Mouse (Mus musculus) frontal cortex, adult (tissue): ENCODE measurements around the gene Klhdc7b.

Experiments used
- ATAC-seq: cut with Nextera tagmentation; 2 replicates; pipeline ENCODE4 v1.9.2; 2017; ENCODE audit warnings: mild to moderate bottlenecking, moderate library complexity, mixed read lengths; ENCODE audit not compliant: low TSS enrichment

Gene Klhdc7b

DNA sequence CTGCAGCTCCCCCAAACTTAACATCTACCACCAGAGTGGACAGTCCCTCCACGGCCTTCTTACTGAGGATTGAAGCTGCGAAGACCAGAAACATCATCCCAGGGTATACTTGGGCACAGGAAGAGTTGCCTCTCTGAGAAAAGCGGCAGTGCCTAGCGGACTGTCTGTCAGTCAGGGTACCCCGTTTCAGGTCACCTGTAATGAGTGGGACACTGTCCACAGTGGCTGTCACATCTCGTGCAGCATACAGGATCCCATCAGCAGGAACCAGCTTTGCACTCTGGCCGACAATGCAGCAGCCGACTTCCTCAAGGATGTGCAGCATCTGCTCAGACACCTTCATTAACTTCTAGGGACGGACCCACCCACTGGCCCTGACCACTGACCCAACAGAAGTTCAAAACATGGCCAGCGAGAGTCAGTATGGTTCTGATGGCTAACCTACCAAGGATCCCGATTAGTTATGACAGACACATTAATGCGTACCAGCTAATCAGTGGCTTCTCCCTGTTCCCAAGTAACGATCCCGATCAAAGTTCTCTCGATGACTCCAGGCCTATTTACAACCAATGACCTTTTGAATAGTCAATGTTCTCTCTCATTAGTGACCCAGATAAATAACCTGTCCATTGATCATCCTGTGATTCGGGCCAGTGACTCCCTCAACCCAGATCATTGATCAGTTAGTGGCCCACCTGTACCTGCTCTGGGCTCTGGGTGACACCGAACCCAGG lies 9.7 kb upstream of the Klhdc7b start:
- no peak for ATAC-seq

DNA sequence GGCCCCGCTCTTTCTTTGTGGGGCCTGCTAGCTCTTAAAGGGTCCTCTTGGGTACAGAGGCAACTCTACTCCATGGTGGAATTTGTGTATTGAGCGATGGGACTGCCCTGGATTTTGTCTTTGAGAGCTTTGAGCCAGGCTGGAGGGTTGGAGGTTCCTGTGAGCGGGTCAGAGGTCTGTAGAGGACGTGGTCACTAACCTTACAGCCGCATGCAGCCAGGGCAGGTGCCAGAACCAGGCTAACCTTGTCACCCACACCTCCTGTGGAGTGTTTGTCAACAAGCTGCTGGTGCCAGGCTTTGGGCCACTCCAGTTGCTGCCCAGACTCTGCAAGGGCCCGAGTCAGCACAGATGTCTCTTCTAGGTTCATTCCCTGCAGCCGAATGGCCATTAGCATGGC lies 8.7 kb upstream of the Klhdc7b start:
- ATAC-seq, result no peak

DNA sequence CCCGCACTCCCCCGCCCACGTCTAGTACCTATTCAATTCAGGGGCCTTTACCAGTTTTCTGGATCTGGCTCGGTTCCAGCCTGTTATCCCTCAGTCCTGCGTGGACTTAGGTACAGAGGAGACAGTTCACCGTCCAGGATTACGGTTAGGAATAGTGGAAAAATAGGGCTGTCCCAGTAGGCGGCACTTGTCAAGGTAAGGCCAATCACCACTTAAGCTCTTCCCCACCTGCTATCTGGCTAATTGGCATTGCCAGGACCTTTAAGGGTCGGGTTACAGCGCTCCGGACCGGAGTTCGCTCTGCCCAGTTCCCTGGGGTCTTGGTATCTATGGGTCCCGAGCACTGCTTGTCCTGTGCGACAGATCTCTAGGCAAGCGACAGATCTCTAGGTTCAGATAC lies 7.8 kb upstream of the Klhdc7b start, which contains the start of gene Tymp:
Gene Tymp (minus strand): TSS at position 83 of the 400 bp plus-strand sequence.
- ATAC-seq, result no peak

DNA sequence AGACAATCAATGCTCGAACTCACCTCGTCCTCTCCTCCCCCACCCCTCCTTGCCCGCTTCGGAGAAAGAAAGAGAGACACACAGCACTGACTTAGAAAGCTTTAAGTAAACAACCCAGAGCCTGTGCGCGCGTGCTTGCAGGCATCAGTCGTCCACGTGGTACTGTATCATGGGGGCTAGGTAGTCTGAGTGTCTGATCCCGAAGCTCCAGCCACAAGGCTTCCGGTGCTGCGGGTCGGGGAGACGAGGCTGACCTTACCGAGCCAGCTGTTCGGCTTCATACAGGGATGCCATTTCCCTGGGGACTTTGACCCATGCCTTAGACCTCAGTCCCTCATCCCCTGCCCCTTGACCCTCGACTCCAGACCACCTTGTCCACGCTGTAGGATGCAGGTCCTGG lies 7.4 kb upstream of the Klhdc7b start:
- no peak for ATAC-seq

DNA sequence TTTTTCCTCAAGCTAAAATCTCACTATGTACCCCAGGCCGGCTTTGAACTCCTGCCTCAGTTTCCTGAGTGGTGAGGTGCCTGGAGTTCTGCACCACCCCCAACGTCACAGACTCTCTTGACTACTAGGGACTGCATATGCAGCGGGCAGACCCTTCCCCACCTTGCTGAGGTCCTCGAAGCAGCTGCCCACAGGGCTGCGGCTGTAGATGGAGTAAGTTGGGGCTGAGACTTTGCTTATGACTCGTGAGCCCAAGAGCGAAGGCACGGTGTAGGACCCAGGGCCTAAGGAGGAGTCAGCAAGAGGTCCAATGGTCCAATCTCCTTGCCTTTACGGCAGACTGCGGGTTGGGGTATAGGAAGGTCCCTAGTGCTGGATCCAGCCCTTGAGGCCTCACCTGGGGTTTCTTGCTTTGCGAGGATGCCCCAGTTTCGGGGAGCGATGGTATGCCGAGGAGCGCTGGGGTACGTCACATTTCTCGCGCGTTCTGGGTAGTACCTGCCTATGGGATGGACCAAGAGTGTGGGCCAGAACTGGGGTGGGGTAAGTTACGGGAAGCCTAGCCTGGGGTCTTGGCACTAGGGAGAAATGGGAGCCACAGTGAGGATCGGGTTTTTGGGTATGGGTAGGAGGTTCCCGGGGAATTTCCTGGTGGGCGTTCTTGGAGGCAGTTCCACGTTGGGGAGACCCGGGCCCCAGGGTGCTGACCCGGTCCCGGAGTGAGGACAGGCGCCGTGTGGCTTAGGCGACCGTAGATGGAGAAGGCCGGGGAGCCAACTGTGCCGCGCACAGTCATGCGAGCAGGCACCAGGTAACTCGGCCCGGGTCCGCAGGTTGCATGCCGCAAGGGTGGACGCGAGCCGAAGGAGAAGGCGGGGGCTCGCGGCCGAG lies 6.5 kb upstream of the Klhdc7b start:
- ATAC-seq, result no peak

DNA sequence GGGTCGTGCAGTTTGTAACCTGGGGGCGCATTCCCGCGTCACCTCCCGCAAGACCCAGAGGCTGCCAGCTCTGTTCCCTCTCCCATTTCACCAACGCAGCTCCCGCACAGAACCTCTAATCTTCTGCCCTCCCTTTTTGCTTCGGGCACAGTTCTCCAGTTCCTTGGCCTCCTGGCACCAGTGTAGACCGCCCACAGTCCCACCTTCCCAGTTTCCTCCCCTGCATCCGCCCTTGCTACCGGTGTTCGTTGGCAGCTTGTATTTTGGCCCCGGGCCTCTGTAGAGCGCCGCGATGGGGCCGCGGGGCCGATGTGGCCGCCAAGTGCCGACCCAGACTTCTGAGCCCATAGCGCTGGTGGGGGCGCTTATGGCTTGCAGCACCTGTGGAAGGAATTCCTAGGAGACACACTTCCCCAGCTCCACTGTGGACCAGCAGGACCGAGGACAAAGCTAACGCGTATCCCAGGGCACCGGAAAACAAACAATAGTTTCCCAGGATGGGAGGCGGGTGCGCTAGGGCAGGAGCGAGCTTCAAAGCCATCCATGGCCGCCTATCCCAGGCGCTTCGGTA lies 5.8 kb upstream of the Klhdc7b start, which contains the start of gene Odf3b:
Gene Odf3b (minus strand): TSS at position 452 of the 571 bp plus-strand sequence.
- peak; percentile 40 for ATAC-seq

DNA sequence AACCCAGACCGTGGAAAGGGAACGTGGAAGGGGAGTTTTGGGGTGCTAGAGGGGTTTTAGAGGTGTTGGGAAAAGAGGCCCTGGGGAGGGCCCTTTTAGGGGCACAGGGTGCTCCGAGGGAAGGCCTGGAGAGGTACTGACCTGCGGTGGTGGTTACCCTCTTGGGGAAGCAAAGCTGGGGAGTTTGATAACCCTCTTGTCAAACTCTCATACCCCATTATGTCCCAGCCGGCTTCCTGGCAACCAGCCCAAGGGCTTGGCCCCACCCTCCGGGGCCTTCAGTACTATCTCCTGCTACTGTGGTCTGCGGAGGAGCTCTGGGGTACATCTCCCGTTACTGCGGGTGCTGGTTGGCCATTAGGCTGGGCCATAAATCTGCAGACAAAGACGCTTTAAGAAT lies 5.3 kb upstream of the Klhdc7b start:
- ATAC-seq, result no peak

DNA sequence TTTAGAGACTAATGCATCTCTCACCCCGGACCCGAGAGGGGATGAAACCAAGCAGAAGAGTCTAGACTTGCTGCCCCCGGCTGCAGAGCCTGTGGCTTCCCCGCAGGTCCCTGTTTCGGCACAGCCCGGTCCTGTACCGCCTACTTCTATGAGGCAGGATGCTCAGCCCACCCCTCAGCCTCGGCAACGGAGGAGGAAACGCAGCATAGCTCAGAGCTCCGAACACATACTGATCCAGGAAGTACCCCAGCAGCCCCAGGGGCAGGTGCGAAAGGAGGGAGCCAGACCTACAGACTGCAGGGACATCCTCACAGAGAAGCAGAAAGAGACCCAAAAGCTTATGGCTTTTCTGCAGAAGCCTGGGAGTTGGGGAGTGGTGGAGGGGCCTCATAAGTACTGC lies 2.4 kb downstream of the Klhdc7b start:
- ATAC-seq, result no peak

DNA sequence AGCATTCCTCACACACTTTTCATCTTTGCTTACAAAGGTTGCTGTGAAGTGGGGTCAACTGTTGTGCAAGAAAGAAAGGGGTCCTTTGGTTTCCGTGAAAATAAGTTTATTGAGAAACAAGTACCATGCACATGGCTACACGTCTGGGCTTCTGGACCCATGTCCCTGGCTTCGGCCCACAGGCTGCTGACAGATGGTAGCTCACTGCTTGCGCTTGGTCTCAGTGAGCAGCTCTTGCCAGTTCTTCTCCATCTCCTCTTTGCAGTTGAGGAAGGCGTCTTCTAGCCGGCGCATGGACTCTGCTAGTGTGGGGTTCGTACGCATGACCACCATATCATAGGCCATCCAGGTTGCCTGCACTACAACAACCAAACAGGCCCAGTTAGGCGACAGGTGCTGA lies 5.4 kb downstream of the Klhdc7b start:
- no peak for ATAC-seq

DNA sequence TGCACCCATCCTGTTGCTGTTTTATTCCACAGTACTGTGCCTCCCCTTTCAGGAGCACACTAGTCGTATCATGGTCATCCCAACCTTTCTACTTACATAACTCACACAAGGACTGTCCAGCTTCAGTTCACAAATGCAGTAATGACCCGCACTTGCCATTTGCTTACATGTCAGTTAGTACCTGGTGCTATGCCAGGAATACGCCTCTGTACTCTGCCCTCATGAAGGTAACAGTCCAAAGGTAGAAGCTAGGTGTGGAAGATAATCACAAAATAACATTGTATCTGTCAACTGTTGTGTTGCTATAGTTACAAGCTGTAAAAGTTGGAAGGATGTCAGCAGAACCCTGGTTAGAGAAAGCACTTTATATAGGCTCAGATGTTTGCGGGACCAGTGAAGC lies 12.2 kb downstream of the Klhdc7b start:
- no peak for ATAC-seq

DNA sequence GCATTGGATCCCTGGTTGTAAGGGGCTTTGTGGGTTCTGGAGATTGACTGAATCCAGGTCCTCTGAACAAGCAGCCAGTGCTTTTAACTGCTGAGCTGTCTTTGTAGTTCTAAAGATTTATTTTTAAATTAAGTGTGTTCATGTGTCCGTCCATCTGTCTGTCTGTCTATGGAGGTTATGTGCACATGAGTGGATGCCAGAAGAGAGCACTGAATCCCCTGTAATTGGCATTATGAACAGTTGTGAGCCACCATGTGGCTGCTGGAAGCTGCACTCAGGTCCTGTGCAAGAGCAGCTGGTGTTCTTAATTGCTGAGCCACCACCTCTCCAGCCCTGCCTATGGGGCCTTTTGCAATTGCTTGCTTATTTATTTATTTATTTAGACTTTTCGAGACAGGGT lies 13.4 kb downstream of the Klhdc7b start:
- no peak for ATAC-seq

DNA sequence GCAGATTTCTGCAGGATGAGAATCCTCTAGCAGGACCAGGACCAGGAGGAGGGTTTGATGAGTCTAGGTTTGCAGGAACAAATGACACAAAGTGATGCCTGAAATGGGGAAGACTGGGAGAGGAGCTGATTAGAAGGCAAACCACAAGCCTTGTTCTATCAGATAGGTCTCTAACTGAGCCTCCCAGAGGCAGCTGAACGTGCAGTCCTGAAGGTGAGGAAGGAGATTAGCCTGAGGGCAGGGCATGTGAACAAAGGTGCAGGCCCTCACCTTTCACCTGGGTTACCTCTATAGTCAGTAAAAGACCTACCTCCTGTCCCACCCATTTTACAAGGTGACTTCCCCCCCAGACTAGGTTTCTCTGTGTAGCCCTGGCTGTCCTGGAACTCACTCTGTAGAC lies 15.0 kb downstream of the Klhdc7b start:
- no peak for ATAC-seq

DNA sequence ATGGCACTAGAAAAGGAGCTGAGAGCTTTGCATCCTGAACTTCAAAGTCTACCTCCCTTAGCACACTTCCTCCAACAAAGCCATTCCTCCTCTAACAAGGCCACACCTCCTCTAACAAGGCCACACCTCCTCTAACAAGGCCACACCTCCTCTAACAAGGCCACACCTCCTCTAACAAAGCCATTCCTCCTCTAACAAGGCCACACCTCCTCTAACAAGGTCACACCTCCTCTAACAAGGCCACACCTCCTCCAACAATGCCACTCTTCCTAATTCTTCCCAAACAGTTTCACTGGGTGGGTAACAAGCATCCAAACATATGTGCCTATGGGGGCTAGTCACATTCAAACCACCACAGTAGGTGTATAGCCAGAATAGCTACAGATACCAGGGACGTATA lies 17.8 kb downstream of the Klhdc7b start:
- ATAC-seq, result no peak

DNA sequence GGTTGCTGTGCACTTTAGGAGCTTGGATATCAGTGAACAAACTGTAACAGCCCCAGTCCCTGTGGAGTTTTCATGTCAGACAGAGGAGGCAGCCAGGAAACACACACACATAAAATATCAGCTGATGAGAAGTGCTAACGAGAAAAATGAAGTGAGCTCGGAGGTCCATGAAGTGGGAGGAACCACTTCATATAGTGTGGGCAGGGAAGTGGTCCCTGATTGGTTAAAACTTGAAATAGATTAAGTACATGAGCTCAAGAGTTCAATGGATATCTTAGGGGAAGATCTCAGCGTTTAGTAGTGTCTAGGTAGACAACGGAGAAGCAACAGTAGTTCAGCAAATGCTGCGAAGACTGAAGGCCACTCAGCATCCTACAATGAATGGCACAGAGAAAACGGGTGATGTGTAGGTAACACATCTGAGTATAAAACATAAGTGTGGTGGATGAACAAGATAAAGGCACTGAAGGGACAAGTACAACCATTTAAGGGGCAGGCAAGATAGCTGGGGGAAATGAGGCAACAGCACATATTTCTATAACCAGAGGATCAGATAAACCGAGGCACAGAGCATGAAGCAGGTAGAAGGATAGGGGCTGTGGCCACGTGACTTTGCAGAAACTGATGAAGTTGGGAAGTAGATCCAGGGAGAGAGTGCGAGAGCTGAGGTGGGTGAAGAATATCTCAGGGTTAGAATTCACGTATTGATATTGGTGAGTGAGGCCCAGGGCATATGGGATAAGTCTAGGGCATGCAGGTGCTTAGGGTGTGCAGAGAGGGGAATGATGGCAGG lies 20.3 kb downstream of the Klhdc7b start:
- ATAC-seq, result no peak

DNA sequence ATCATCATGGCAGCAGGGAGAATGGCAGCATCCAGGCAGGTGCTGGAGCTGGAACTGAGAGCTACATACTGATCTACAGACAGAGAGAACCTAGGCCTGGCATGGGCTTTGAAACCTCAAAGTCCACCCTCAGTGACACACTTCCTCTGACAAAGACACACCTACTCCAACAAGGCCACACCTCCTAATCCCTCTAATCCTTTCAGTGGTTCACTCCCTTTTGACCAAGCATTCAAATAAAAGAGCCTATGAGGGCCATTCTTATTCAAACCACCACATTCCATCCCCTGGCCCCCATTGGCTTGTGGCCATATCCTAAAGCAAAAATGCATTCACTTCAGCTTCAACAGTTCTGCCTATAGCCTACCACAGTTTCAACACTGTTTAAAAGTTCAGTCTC lies 22.0 kb downstream of the Klhdc7b start:
- ATAC-seq, result no peak

DNA sequence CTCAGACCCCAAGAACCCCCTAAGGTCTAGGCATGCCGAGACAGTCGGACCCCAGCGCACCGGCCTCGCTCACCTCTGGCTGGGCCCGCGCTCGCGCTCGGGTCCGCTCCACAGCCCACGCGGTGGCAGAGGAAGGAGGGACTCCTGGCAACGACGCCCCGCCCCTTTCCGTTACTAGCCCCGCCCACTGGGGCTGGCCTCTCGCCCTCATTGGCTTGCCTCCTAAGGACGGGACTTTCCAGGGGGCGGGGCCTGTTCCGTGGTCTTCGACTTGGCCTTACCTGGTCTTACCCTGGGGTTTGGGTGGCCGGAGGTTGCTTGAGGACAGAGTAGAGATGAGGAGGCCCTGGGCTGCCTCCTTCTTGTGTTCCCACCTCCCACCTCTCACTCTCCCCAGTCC lies 25.4 kb downstream of the Klhdc7b start, which contains the start of gene Syce3:
Gene Syce3 (minus strand): TSS at position 386 of the 400 bp plus-strand sequence.
- ATAC-seq, result no peak

DNA sequence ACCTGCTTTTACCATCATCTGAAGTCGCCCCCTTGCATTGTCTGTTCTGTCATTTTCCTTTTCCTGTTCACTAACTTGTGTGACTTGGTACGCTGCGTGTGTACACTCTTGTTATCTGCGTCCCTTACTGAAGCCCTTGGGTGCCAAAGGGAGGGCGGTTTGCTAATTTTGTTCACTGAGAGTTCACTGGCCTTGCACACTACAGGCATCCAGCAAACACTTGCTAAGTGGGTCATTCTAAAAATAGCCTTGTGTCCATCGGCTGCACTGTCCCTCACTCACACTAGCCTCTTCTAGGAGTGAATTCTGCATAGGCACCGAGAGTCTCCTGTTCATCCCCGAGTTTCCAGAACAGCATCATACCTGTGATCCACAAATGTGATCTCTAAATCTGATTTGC lies 30.6 kb downstream of the Klhdc7b start:
- no peak for ATAC-seq

DNA sequence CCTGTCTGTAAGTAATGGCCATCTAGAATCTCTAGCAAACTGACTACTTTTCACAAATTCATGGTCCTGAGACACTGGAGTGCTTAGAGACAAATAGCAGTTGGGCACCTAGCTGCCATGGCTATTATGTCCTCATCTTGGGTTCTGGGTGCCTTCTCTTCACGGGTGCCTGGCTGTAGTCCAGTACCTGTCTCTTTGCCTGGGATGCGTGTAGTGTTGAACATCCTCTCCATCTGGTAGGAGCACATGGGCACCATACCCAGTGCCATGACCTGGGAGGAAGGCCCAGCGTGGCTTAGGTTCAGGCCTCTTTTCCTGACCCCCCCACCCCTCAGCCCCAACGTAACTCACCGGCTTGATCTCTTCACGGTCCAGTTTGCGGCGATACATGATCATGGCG lies 37.2 kb downstream of the Klhdc7b start:
- ATAC-seq, result no peak

DNA sequence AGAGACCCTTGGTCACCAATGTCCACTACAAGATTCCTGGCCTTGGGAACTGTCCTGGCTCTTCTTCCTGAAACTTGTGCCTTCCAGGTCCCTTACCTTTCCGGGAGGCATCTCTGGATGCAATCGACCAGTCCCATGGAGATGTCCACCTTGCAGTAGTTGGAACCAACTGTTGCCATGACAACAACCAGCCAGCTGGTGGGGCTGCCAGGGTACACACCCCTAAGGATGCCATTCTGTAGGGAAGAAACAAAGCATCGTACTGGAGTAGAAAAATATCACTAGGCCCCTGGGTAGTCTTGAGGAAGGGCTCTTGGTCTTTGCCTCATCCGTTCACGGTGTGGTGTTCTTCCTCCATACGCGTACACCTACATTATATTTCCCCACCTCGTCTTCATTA lies 39.9 kb downstream of the Klhdc7b start:
- ATAC-seq, result no peak

DNA sequence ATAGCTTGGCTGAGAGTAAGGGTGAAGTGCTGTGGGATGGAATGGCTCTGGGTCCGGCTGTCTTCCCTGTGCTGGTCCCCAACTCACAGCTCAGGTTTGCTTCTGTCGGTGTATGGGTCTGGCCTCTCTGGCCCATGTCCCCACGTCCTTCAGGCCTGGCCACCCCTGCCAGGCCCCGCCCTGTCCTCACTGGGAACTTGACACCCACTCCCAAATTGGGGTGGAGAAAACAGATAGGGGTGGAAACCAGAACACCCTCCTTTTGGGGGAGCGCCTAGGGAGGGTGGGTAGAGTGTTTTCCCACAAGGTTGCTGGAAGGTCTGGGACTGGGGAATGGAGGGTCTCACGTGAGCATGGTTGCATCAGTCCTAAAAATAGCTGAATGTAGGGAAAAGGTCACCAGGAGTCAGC lies 41.0 kb downstream of the Klhdc7b start, which contains the start of gene Cpt1b:
Gene Cpt1b (minus strand): TSS at position 153 of the 411 bp plus-strand sequence.
- no peak for ATAC-seq

DNA sequence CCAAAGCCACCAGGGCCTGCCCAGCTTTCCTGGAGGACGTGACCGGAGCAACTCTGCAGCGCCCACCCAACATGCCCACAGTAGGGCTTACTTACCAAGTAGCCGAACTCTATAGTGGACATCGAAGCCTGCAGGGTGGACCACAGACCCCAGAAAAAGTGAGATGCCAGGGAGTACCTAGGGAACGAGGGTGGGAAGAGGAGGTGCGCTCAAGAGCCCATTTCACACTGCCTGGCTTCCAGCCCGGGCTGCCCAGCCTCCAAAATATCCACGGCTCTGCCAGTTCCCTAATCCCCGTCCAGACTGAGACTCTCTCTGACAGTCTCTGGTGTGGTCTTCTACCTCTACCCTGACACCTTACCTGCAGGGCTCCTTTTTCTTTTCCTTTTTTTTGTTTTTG lies 42.0 kb downstream of the Klhdc7b start:
- no peak for ATAC-seq
